Mouse (Mus musculus) spleen, adult 2 months (tissue): ENCODE results near the gene Zmym5. TPM values are rescaled to one million over a fixed set of nuclear protein-coding genes. Genes with fewer than 3 reads are reported as not detected.
A peak's percentile ranks its signal among the peaks of the same experiment; 100 is the strongest.

Experiments
- DNase-seq, 2 experiments: peaks; one replicate each; pipeline versions ENCODE4 v3.0.0 to v3.0.0-alpha.2; 2012 to 2021; ENCODE audit warnings: low spot score in 2 of 2, low read depth in 1 of 2
- H3K27ac ChIP-seq: fragments of 200-500 bp; 2 replicates; pipeline ENCODE4 v1.5.1; 2012; ENCODE audit warnings: low read length, inconsistent platforms; ENCODE audit not compliant: insufficient read depth
- H3K27me3 ChIP-seq: fragments of 200-500 bp; 2 replicates; pipeline ENCODE4 v1.6.1; 2012; ENCODE audit warnings: mild to moderate bottlenecking, moderate library complexity, low read length, inconsistent platforms; ENCODE audit not compliant: control insufficient read depth, insufficient read depth
- H3K36me3 ChIP-seq: fragments of 200-500 bp; 2 replicates; pipeline ENCODE4 v1.6.1; 2012; ENCODE audit warnings: mild to moderate bottlenecking, low read length, inconsistent platforms; ENCODE audit not compliant: control insufficient read depth, insufficient read depth
- H3K4me1 ChIP-seq: fragments of 200-500 bp; 2 replicates; pipeline ENCODE4 v1.6.1; 2011; ENCODE audit warnings: inconsistent platforms; ENCODE audit not compliant: control insufficient read depth, insufficient read depth, insufficient read length
- H3K4me3 ChIP-seq: fragments of 200-500 bp; 2 replicates; pipeline ENCODE4 v1.5.1; 2011; ENCODE audit warnings: mild to moderate bottlenecking, inconsistent platforms; ENCODE audit not compliant: insufficient read depth, insufficient read length; ENCODE audit errors: extremely low read depth
- CTCF ChIP-seq: fragments of 200-500 bp; IDR thresholded peaks from 2 replicates; pipeline ENCODE4 v1.5.1; 2011; ENCODE audit warnings: mild to moderate bottlenecking, inconsistent platforms; ENCODE audit not compliant: insufficient read depth, insufficient read length, insufficient replicate concordance; ENCODE audit errors: extremely low read depth
- POLR2A ChIP-seq: fragments of 200-500 bp; IDR thresholded peaks from 2 replicates; pipeline ENCODE4 v1.6.1; 2011; ENCODE audit warnings: low read depth, low read length, inconsistent platforms
- WGBS: fragments of 180-500 bp; shearing (Covaris S2); methylation state at CpG from one replicate; pipeline ENCODE4 v1.1.7; 2018; 5-methylcytosine and 5-hydroxymethylcytosine counted together
- polyA plus RNA-seq: library from polyadenylated mRNA; depleted of rRNA; stranded (reverse); fragments of >200 nt; gene quantifications from 2 replicates; pipeline ENCODE4 v1.2.3, GENCODE M21; 2012

Gene Zmym5
- polyA plus RNA-seq, 1 experiment, result 4.3 TPM

- peaks cover 10% of the 10 kb centered on the region; the same call in 1 of the 2 replicates for H3K4me1 ChIP-seq
- H3K27ac ChIP-seq, result peak overlapping the region; percentile 87
- 83% methylated on average over 1 of the region's 1 CpGs for WGBS
Measured at GRCm38 (mm10) chr14:56832563-56833113, 21.1 kb upstream of the Zmym5 start.

GRCm38 (mm10) chr14:56832147-56832546 lies 20.6 kb upstream of the Zmym5 start:
- TF ChIP-seq POLR2A, result no peak
- Histone ChIP-seq H3K4me1 (peaks cover 10% of the 10 kb centered on the region; the same call in 1 of the 2 replicates), H3K36me3 (no peaks in the 10 kb centered on the region), H3K27me3 (no peaks in the 10 kb centered on the region), H3K27ac (peak overlapping the region; percentile 87; the same call in 1 of the 2 replicates), H3K4me3 (no peak overlapping the region)
- DNase-seq, result no peak
- 97% methylated on average over 3 of the region's 3 CpGs for WGBS

More at GRCm38 (mm10) chr14:56832563-56833113, 21.1 kb upstream of the Zmym5 start:
- Histone ChIP-seq H3K27me3 (no peaks in the 10 kb centered on the region), H3K36me3 (no peaks in the 10 kb centered on the region), H3K4me3 (no peak overlapping the region)
- no peak for TF ChIP-seq CTCF
- no peak for TF ChIP-seq POLR2A
- DNase-seq, result no peak

GRCm38 (mm10) chr14:56830491-56831045 lies 19.1 kb upstream of the Zmym5 start:
- no peaks in the 10 kb centered on the region for H3K36me3 ChIP-seq
- peaks cover 10% of the 10 kb centered on the region; the same call in 1 of the 2 replicates for H3K4me1 ChIP-seq
- peak in 1 of 2 experiments; percentile 24 for DNase-seq

GRCm38 (mm10) chr14:56824562-56824961 lies 13.0 kb upstream of the Zmym5 start:
- Histone ChIP-seq H3K27me3 (no peaks in the 10 kb centered on the region), H3K4me1 (no peaks in the 10 kb centered on the region), H3K4me3 (no peak overlapping the region), H3K27ac (no peak overlapping the region), H3K36me3 (no peaks in the 10 kb centered on the region)
- DNase-seq, result no peak
- TF ChIP-seq CTCF (no peak), POLR2A (no peak)

More at GRCm38 (mm10) chr14:56830491-56831045, 19.1 kb upstream of the Zmym5 start:
- Histone ChIP-seq H3K27me3 (no peaks in the 10 kb centered on the region), H3K4me3 (no peak overlapping the region), H3K27ac (peak overlapping the region; percentile 87; the same call in 1 of the 2 replicates)
- TF ChIP-seq CTCF (no peak), POLR2A (no peak)

- Histone ChIP-seq H3K4me1 (peaks cover 4% of the 10 kb centered on the region; the same call in 1 of the 2 replicates), H3K27ac (no peak overlapping the region), H3K27me3 (no peaks in the 10 kb centered on the region), H3K4me3 (no peak overlapping the region), H3K36me3 (no peaks in the 10 kb centered on the region)
- no peak for DNase-seq
- TF ChIP-seq CTCF (no peak), POLR2A (no peak)
- 57% methylated on average over 10 of the region's 11 CpGs for WGBS
Measured at GRCm38 (mm10) chr14:56817616-56818015, 6.1 kb upstream of the Zmym5 start.

- 85% methylated on average over 4 of the region's 4 CpGs for WGBS
- peaks cover 4% of the 10 kb centered on the region; the same call in 1 of the 2 replicates for H3K4me1 ChIP-seq
- no peak for DNase-seq
- H3K27ac ChIP-seq, result no peak overlapping the region
- TF ChIP-seq POLR2A (no peak), CTCF (no peak)
- no peaks in the 10 kb centered on the region for H3K27me3 ChIP-seq
- no peaks in the 10 kb centered on the region for H3K36me3 ChIP-seq
- no peak overlapping the region for H3K4me3 ChIP-seq
Measured at GRCm38 (mm10) chr14:56817131-56817530, 5.6 kb upstream of the Zmym5 start.

GRCm38 (mm10) chr14:56816541-56816940 lies 5.0 kb upstream of the Zmym5 start:
- no peak overlapping the region for H3K27ac ChIP-seq
- WGBS, result 76% methylated on average over 4 of the region's 4 CpGs
- H3K36me3 ChIP-seq, result no peaks in the 10 kb centered on the region
- no peak overlapping the region for H3K4me3 ChIP-seq
- TF ChIP-seq CTCF (no peak), POLR2A (no peak)
- H3K4me1 ChIP-seq, result peaks cover 4% of the 10 kb centered on the region; the same call in 1 of the 2 replicates
- H3K27me3 ChIP-seq, result no peaks in the 10 kb centered on the region
- no peak for DNase-seq
